Mouse (Mus musculus): Measurements from ENCODE around the gene Mrc2. TPM values are rescaled to one million over a fixed set of nuclear protein-coding genes. Genes with fewer than 3 reads are reported as not detected.

The Mrc2 gene
- polyA plus RNA-seq (2014; fragmentation: Nextera tagmentation; extraction: Ambion mirVana): 3.4 and 3.7 TPM in 2 replicates

GRCm38 (mm10) chr11:105292124-105293071 lies at the start of gene Mrc2:
Mrc2 (plus strand) TSS chr11:105292643.
- under 1% methylated on average over 70 of the region's 75 CpGs for WGBS
- ATAC-seq (ENCODE audit: low FRiP score): peak; percentile 61
- peaks cover 25% of the 10 kb centered on the region; the same call in 1 of the 2 replicates for H3K4me1 ChIP-seq (replicated peaks; ENCODE audit: control insufficient read depth, insufficient read depth, low read length)
- H3K27me3 ChIP-seq (ENCODE audit: control insufficient read depth, insufficient read depth, low read length): peaks cover 21% of the 10 kb centered on the region
- peak; percentile 66 for DNase-seq (ENCODE audit: low spot score)
- H3K36me3 ChIP-seq (replicated peaks; ENCODE audit: control insufficient read depth, insufficient read depth): peaks cover 5% of the 10 kb centered on the region; the same call in 1 of the 2 replicates
- no peaks in the 10 kb centered on the region for H3K9me3 ChIP-seq (ENCODE audit: control insufficient read depth, low read length)
- H3K4me2 ChIP-seq (replicated peaks): peak within 1 kb of the TSS; percentile 99
- H3K27ac ChIP-seq: peak within 1 kb of the TSS; percentile 32; the same call in 1 of the 2 replicates
- peak within 1 kb of the TSS; percentile 47 for H3K4me3 ChIP-seq (replicated peaks; ENCODE audit: low read length)
- peak within 1 kb of the TSS; percentile 54 for H3K9ac ChIP-seq

DNA sequence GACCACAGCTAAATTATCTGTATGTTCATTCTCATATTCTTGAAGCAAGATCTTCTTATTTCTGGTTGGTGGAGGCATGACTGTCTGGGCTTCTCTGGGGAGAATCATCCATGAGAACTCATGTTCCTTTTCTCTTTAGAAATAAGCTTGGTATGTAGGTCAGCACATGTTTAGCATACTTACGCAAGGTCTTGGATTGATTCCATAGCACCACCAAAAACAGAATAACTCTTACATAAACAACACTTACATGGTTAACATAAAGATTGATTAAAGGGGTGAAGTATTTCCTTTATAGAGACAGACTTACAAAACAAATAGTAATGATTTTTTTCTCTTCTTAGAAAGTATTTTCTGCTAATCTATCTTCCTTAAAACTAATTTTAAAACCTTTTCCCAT lies 46.1 kb upstream of the Mrc2 start:
- H3K36me3 ChIP-seq (replicated peaks; ENCODE audit: control insufficient read depth, insufficient read depth): peaks cover 81% of the 10 kb centered on the region
- no peaks in the 10 kb centered on the region for H3K27me3 ChIP-seq (ENCODE audit: control insufficient read depth, insufficient read depth, low read length)
- WGBS: 98% methylated on average over 1 of the region's 1 CpGs

DNA sequence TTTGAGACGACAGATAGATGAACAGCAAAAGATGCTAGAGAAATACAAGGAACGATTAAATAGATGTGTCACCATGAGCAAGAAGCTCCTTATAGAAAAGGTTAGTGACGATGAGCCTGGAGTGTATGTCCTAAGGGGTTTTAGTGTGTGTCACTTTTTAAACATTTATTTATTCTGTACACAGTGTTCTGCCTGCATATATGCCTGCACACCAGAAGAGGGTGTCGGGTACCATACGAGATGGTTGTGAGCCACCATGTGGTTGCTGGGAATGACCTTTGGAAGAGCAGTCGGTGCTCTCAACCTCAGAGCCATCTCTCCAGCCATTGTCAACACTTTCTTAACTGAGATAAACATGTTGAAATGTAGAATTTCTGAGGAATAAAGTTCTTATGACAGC lies 45.7 kb upstream of the Mrc2 start:
- no peaks in the 10 kb centered on the region for H3K27me3 ChIP-seq (ENCODE audit: control insufficient read depth, insufficient read depth, low read length)
- WGBS: 94% methylated on average over 6 of the region's 6 CpGs

More for the DNA sequence above, 46.1 kb upstream of the Mrc2 start:
- Histone ChIP-seq H3K9ac (no peak overlapping the region), H3K4me1 (replicated peaks; ENCODE audit: control insufficient read depth, insufficient read depth, low read length) (no peaks in the 10 kb centered on the region), H3K27ac (no peak overlapping the region), H3K9me3 (ENCODE audit: control insufficient read depth, low read length) (no peaks in the 10 kb centered on the region), H3K4me2 (replicated peaks) (no peak overlapping the region), H3K4me3 (replicated peaks; ENCODE audit: low read length) (no peak overlapping the region)
- ATAC-seq (ENCODE audit: low FRiP score) (no peak), DNase-seq (ENCODE audit: low spot score) (no peak)

DNA sequence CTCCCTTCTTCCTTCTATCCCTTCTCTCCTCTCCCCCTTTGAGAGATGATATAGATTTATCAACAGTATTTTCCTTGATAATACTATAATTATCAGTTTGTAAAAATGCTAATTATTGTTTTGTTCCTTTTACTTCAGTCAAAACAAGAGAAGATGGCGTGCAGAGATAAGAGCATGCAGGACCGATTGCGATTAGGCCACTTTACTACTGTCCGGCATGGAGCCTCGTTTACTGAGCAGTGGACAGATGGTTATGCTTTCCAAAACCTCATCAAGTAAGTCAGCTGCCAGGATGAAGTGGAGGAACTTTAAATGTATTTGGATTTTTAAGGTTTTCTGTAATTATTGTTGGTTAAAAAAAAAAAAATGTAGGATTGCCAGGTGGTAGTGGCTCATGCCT lies 45.1 kb upstream of the Mrc2 start:
- no peak overlapping the region for H3K9ac ChIP-seq
- H3K4me2 ChIP-seq (replicated peaks): no peak overlapping the region
- H3K36me3 ChIP-seq (replicated peaks; ENCODE audit: control insufficient read depth, insufficient read depth): peaks cover 82% of the 10 kb centered on the region
- H3K4me3 ChIP-seq (replicated peaks; ENCODE audit: low read length): no peak overlapping the region
- ATAC-seq (ENCODE audit: low FRiP score) (no peak), DNase-seq (ENCODE audit: low spot score) (no peak)
- H3K4me1 ChIP-seq (replicated peaks; ENCODE audit: control insufficient read depth, insufficient read depth, low read length): no peaks in the 10 kb centered on the region
- 94% methylated on average over 5 of the region's 5 CpGs for WGBS
- H3K27me3 ChIP-seq (ENCODE audit: control insufficient read depth, insufficient read depth, low read length): no peaks in the 10 kb centered on the region
- H3K27ac ChIP-seq: no peak overlapping the region
- H3K9me3 ChIP-seq (ENCODE audit: control insufficient read depth, low read length): no peaks in the 10 kb centered on the region

More for the DNA sequence above, 45.7 kb upstream of the Mrc2 start:
- ATAC-seq (ENCODE audit: low FRiP score) (no peak), DNase-seq (ENCODE audit: low spot score) (no peak)
- Histone ChIP-seq H3K9me3 (ENCODE audit: control insufficient read depth, low read length) (no peaks in the 10 kb centered on the region), H3K27ac (no peak overlapping the region), H3K9ac (no peak overlapping the region), H3K4me3 (replicated peaks; ENCODE audit: low read length) (no peak overlapping the region), H3K36me3 (replicated peaks; ENCODE audit: control insufficient read depth, insufficient read depth) (peaks cover 82% of the 10 kb centered on the region), H3K4me2 (replicated peaks) (no peak overlapping the region), H3K4me1 (replicated peaks; ENCODE audit: control insufficient read depth, insufficient read depth, low read length) (no peaks in the 10 kb centered on the region)

DNA sequence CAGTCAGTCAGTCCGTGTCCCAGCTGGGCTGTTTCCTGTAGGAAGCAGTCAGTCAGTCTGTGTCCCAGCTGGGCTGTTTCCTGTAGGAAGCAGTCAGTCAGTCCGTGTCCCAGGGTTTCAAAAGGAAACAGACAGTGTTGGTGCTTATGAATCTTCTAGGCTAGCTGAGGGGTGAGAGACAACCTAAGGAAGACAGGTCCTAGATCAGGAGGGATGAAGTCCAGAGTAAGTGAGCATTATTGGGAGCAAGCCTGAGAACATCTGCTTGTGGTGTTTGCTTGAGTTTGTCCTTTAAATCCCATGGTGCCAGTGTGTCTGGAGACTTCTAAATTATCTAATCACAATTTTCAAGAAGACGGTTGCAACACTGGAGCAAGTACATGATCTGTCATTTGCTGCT lies 32.7 kb upstream of the Mrc2 start:
- Histone ChIP-seq H3K4me1 (replicated peaks; ENCODE audit: control insufficient read depth, insufficient read depth, low read length) (no peaks in the 10 kb centered on the region), H3K9me3 (ENCODE audit: control insufficient read depth, low read length) (no peaks in the 10 kb centered on the region), H3K27ac (no peak overlapping the region), H3K9ac (no peak overlapping the region), H3K27me3 (ENCODE audit: control insufficient read depth, insufficient read depth, low read length) (no peaks in the 10 kb centered on the region), H3K4me2 (replicated peaks) (no peak overlapping the region), H3K36me3 (replicated peaks; ENCODE audit: control insufficient read depth, insufficient read depth) (peaks cover 65% of the 10 kb centered on the region), H3K4me3 (replicated peaks; ENCODE audit: low read length) (no peak overlapping the region)
- 85% methylated on average over 3 of the region's 3 CpGs for WGBS
- ATAC-seq (ENCODE audit: low FRiP score): no peak
- DNase-seq (ENCODE audit: low spot score): no peak

DNA sequence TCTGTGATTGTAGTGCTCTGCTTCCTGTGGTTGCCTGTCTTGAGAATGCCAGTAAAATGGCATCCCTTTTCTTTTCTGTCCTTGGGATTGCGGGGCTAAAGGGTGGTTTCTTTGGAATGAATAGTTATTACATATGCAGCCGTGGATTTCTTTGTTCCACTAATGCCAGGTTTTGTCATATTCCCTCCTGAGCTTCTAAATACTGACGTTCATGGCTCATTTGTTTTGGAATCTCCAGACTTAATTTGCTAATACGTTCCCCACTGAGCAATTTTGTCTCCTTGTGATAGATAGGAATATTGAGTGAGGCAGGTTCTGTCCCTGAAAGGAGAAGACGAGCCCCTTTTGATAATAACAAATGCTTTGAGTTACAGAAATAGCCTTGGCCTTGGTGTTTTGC lies 31.3 kb upstream of the Mrc2 start:
- no peak for DNase-seq (ENCODE audit: low spot score)
- 33% methylated on average over 5 of the region's 5 CpGs for WGBS
- no peaks in the 10 kb centered on the region for H3K9me3 ChIP-seq (ENCODE audit: control insufficient read depth, low read length)
- H3K4me3 ChIP-seq (replicated peaks; ENCODE audit: low read length): no peak overlapping the region
- H3K27me3 ChIP-seq (ENCODE audit: control insufficient read depth, insufficient read depth, low read length): no peaks in the 10 kb centered on the region
- peak overlapping the region; percentile 68 for H3K27ac ChIP-seq
- peaks cover 60% of the 10 kb centered on the region for H3K36me3 ChIP-seq (replicated peaks; ENCODE audit: control insufficient read depth, insufficient read depth)
- no peaks in the 10 kb centered on the region for H3K4me1 ChIP-seq (replicated peaks; ENCODE audit: control insufficient read depth, insufficient read depth, low read length)
- no peak overlapping the region for H3K4me2 ChIP-seq (replicated peaks)
- H3K9ac ChIP-seq: no peak overlapping the region
- no peak for ATAC-seq (ENCODE audit: low FRiP score)

DNA sequence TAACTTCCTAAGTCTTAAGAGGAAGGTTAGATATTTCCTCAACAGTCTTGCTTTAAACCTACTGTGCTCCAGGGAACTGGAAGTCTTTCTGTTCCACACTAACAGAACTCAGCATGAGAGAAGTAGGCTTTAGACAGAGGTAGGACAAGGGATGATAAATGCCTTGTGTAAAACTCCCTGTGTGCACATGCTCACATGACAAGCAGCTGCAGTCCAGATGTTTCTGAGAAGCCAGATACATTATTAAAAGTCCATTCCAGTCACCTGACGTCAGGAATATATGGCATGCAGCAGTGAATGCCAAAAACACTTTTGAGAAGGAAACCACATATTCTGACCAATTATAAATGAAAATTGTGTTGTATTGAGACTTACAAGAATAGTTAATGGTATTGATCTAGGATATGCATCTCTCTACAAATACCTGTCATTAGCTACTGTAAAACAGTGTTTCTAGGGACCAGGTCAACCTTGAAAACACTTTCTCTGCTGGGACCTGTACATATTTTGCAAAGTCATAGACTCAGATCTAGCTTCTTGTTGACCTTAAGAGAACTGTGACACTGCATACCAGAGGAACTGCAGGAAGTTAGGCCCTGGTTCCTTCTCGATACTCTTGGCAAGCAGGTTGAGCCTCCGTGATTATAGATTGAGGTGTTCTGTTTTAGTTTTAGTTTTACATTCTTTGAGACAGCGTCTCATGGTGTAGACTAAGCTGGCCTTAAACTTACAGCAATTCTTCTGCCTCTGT lies 30.7 kb upstream of the Mrc2 start:
- no peak for ATAC-seq (ENCODE audit: low FRiP score)
- Histone ChIP-seq H3K4me2 (replicated peaks) (no peak overlapping the region), H3K27me3 (ENCODE audit: control insufficient read depth, insufficient read depth, low read length) (no peaks in the 10 kb centered on the region), H3K9me3 (ENCODE audit: control insufficient read depth, low read length) (no peaks in the 10 kb centered on the region), H3K9ac (no peak overlapping the region), H3K27ac (peak overlapping the region; percentile 68), H3K36me3 (replicated peaks; ENCODE audit: control insufficient read depth, insufficient read depth) (peaks cover 61% of the 10 kb centered on the region), H3K4me1 (replicated peaks; ENCODE audit: control insufficient read depth, insufficient read depth, low read length) (no peaks in the 10 kb centered on the region), H3K4me3 (replicated peaks; ENCODE audit: low read length) (no peak overlapping the region)
- 83% methylated on average over 4 of the region's 4 CpGs for WGBS
- no peak for DNase-seq (ENCODE audit: low spot score)

DNA sequence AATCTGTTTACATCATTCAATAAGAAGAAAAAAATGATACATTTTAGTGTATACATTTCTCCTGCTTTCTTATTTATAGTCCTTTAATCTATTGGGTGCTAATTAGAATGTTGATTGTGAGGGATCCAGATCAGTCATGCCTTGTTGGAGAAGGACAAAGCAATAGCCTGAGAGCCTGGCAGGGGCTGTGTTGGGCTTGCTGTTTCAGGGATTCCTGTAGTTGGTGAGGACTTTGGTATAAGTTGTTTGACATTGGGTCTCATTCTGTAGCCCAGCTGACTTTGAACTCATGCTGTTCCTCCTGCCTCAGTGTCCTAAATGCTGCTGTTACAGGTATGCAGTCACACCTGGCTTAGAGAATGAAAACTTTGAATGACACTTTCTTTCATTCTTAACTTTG lies 27.9 kb upstream of the Mrc2 start:
- H3K4me3 ChIP-seq (replicated peaks; ENCODE audit: low read length): no peak overlapping the region
- H3K36me3 ChIP-seq (replicated peaks; ENCODE audit: control insufficient read depth, insufficient read depth): peaks cover 65% of the 10 kb centered on the region
- H3K9ac ChIP-seq: no peak overlapping the region
- no peak overlapping the region for H3K4me2 ChIP-seq (replicated peaks)
- no peaks in the 10 kb centered on the region for H3K9me3 ChIP-seq (ENCODE audit: control insufficient read depth, low read length)
- no peak for ATAC-seq (ENCODE audit: low FRiP score)
- no peaks in the 10 kb centered on the region for H3K4me1 ChIP-seq (replicated peaks; ENCODE audit: control insufficient read depth, insufficient read depth, low read length)
- no peak for DNase-seq (ENCODE audit: low spot score)
- H3K27ac ChIP-seq: no peak overlapping the region
- H3K27me3 ChIP-seq (ENCODE audit: control insufficient read depth, insufficient read depth, low read length): no peaks in the 10 kb centered on the region

- H3K9ac ChIP-seq: no peak overlapping the region
- 93% methylated on average over 3 of the region's 3 CpGs for WGBS
- no peak overlapping the region for H3K4me2 ChIP-seq (replicated peaks)
- peaks cover 68% of the 10 kb centered on the region for H3K36me3 ChIP-seq (replicated peaks; ENCODE audit: control insufficient read depth, insufficient read depth)
- no peaks in the 10 kb centered on the region for H3K27me3 ChIP-seq (ENCODE audit: control insufficient read depth, insufficient read depth, low read length)
- DNase-seq (ENCODE audit: low spot score) (no peak), ATAC-seq (ENCODE audit: low FRiP score) (no peak)
- no peak overlapping the region for H3K4me3 ChIP-seq (replicated peaks; ENCODE audit: low read length)
- H3K4me1 ChIP-seq (replicated peaks; ENCODE audit: control insufficient read depth, insufficient read depth, low read length): no peaks in the 10 kb centered on the region
- no peaks in the 10 kb centered on the region for H3K9me3 ChIP-seq (ENCODE audit: control insufficient read depth, low read length)
- H3K27ac ChIP-seq: no peak overlapping the region
Measured at GRCm38 (mm10) chr11:105264988-105265387, 27.5 kb upstream of the Mrc2 start.

Measured in hindbrain, embryonic 14.5 days (tissue).